Mouse (Mus musculus) right cerebral cortex, postnatal 4 days (tissue): Measurements from ENCODE around the gene Nqo1.

ENCODE experiments used
- DNase-seq: peaks from one replicate; pipeline ENCODE4 v3.0.0-alpha.2; 2022

Nqo1 gene

DNA sequence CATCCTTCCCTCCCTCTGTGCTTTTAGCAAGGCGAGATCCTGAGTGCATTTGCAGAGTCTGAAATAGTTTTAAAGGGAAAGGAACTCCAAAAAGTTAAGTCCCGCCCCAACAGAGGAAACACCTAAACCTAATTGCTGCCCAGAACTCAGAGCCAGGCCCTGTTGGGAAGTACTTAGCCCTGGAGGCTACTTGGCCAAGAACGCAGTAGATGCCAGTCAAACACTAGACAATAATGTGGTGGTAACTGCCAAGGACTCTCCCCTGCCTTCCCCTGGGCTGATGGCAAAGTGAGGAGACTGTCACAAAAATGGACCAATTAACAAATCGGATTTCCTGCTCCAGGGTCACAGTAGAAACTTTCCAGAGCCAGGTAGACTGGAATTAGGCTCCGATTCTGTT lies 1.1 kb downstream of the Nqo1 start:
- DNase-seq, result no peak

- DNase-seq, result no peak
These were observed 3.5 kb downstream of the Nqo1 start for GRCm38 (mm10) chr8:107399495-107399894.

GRCm38 (mm10) chr8:107397665-107398064 lies 5.3 kb downstream of the Nqo1 start:
- DNase-seq, result no peak

DNA sequence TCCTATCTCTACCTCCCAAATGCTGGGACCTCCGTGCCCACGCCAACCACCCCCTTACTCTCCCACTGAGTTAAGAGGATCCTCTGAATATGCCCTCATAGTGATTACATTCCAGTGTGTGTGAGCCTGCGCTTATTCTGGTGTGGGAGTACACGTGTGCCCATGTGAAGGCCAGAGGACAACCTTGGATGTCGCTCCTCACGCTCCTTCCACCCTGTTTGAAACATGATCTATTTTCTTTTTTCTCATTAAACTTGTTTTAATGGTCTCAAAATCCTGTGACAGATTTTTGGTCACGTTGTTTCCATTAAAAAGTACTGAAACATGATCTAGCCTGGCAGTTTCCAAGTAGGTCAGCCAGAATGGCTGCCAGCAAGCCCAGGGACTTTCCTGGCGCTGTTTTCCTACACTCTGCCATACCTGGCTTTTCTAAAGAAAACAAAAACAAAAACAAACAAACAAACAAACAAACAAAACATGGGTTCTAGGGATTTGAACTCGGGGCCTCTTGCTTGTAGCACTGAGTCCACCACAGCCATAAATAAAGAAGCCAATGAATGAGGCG lies 6.8 kb downstream of the Nqo1 start:
- DNase-seq, result no peak

- no peak for DNase-seq
These were observed 7.6 kb downstream of the Nqo1 start for GRCm38 (mm10) chr8:107395397-107395796.

- DNase-seq, result no peak
These were observed 11.9 kb downstream of the Nqo1 start for GRCm38 (mm10) chr8:107391136-107391516.

- DNase-seq, result no peak
These were observed 12.4 kb downstream of the Nqo1 start for GRCm38 (mm10) chr8:107390476-107391135.

GRCm38 (mm10) chr8:107389557-107389956 lies 13.4 kb downstream of the Nqo1 start:
- peak; percentile 54 for DNase-seq

- DNase-seq, result peak; percentile 32
These were observed 15.1 kb downstream of the Nqo1 start for GRCm38 (mm10) chr8:107387861-107388260.

DNA sequence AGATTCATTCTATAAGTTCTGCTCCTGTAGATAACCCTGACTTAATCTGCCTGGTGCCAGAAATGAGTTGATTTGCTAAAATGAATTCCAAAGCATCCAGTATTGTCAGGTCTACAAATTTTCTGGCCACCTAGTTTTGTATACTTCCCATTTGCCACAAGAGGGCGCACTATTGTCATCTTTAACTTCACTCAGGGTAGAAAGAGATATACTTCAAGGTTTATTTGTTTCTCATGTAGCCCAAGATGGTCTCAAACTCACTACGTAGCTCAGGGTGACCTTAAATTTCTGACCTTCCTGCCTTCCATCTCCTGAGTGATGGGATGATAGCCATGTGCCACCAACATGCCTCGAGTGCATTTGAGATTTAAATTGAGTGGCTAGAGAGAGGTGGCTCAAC lies 16.4 kb downstream of the Nqo1 start:
- no peak for DNase-seq

- no peak for DNase-seq
These were observed 16.8 kb downstream of the Nqo1 start for GRCm38 (mm10) chr8:107386171-107386570.

- no peak for DNase-seq
These were observed 17.9 kb downstream of the Nqo1 start for GRCm38 (mm10) chr8:107385063-107385462.

GRCm38 (mm10) chr8:107384651-107385050 lies 18.4 kb downstream of the Nqo1 start:
- DNase-seq, result no peak

GRCm38 (mm10) chr8:107382898-107383297 lies 20.1 kb downstream of the Nqo1 start:
- DNase-seq, result no peak

GRCm38 (mm10) chr8:107381666-107382065 lies 21.3 kb downstream of the Nqo1 start:
- no peak for DNase-seq

- no peak for DNase-seq
These were observed 22.3 kb downstream of the Nqo1 start for GRCm38 (mm10) chr8:107380734-107381133.

GRCm38 (mm10) chr8:107377346-107377745 lies 25.7 kb downstream of the Nqo1 start:
- DNase-seq, result no peak

DNA sequence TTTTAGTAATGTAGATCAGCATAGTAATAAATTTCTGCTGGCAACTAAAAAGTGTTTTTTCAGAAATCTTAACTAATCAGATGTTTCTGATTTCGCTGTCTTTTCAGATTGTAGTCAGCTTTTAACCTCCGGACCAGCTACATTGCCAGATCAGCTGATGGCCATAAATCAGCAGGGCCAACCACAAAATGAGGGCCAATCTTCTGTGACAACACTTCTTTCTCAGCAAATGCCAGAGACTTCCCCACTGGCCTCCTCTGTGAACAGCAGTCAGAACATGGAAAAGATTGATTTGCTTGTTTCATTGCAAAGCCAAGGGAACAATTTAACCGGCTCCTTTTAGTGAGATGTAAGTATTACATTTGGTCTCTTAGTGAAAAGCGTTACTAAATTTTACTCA lies 32.7 kb downstream of the Nqo1 start:
- no peak for DNase-seq
